Mouse (Mus musculus) MEL (cell line): Measurements from ENCODE around the gene Fam114a2. TPM values are rescaled to one million over a fixed set of nuclear protein-coding genes. Genes with fewer than 3 reads are reported as not detected.
"Not testable (repeated sequence)": the region's sequence is repeated elsewhere in the genome, so short reads cannot be mapped to it uniquely, and the experiment has no call there.

Source experiments
- DNase-seq: peaks from one replicate; pipeline ENCODE4 v3.0.0; 2011; ENCODE audit warnings: low read depth, low spot score
- H3K27ac ChIP-seq: 2 replicates; pipeline ENCODE4 v1.5.1; 2012; ENCODE audit warnings: low read depth, mild to moderate bottlenecking, control low read depth, low read length, moderate library complexity; ENCODE audit not compliant: control insufficient read depth
- H3K27me3 ChIP-seq, 2 experiments: fragments of 150-350 bp in 1 of 2; sonication (generic) in 1 of 2; 2 replicates each; pipeline ENCODE4 v1.6.1; 2012; ENCODE audit warnings: low read length in 2 of 2, mild to moderate bottlenecking in 2 of 2, improper control_type of control experiment in 1 of 2, moderate library complexity in 1 of 2; ENCODE audit not compliant: insufficient read depth in 2 of 2, control insufficient read depth in 1 of 2
- H3K36me3 ChIP-seq, 2 experiments: 2 replicates each; pipeline ENCODE4 v1.6.1; 2012 to 2014; ENCODE audit warnings: low read length in 2 of 2, improper control_type of control experiment in 1 of 2, inconsistent platforms in 1 of 2, mild to moderate bottlenecking in 1 of 2; ENCODE audit not compliant: insufficient read depth in 2 of 2, control insufficient read depth in 1 of 2
- H3K4me1 ChIP-seq, 2 experiments: fragments of 150-350 bp in 1 of 2; sonication (generic) in 1 of 2; 2 replicates each; pipeline ENCODE4 v1.6.1; 2012; ENCODE audit warnings: low read length in 2 of 2, improper control_type of control experiment in 1 of 2, mild to moderate bottlenecking in 1 of 2; ENCODE audit not compliant: insufficient read depth in 2 of 2, control insufficient read depth in 1 of 2
- H3K4me3 ChIP-seq, 2 experiments: fragments of 150-350 bp in 1 of 2; sonication (generic) in 1 of 2; 2 replicates each; pipeline ENCODE4 v1.5.1; 2012; ENCODE audit warnings: low read depth in 2 of 2, low read length in 2 of 2, mild to moderate bottlenecking in 2 of 2, moderate library complexity in 2 of 2, control low read depth in 1 of 2, improper control_type of control experiment in 1 of 2; ENCODE audit not compliant: control insufficient read depth in 1 of 2, insufficient read depth in 1 of 2
- H3K79me2 ChIP-seq: 2 replicates; pipeline ENCODE4 v1.6.1; 2012; ENCODE audit warnings: mild to moderate bottlenecking, low read length, moderate library complexity; ENCODE audit not compliant: control insufficient read depth, poor library complexity, insufficient read depth
- H3K9ac ChIP-seq: 2 replicates; pipeline ENCODE4 v1.6.1; 2012; ENCODE audit warnings: low read depth, mild to moderate bottlenecking, control low read depth, low read length, moderate library complexity; ENCODE audit not compliant: control insufficient read depth, poor library complexity, severe bottlenecking
- H3K9me3 ChIP-seq: fragments of 150-350 bp; sonication (generic); replicated peaks from 2 replicates; pipeline ENCODE4 v1.6.1; 2012; ENCODE audit warnings: mild to moderate bottlenecking, low read length, improper control_type of control experiment, moderate library complexity; ENCODE audit not compliant: insufficient read depth
- CHD1 ChIP-seq: IDR thresholded peaks from 2 replicates; pipeline ENCODE4 v1.6.1; 2012; ENCODE audit warnings: low read depth, mild to moderate bottlenecking, inconsistent platforms, low read length, improper control_type of control experiment
- ETS1 ChIP-seq: IDR thresholded peaks from 2 replicates; pipeline ENCODE4 v1.6.1; 2012; ENCODE audit warnings: low read depth, mild to moderate bottlenecking, inconsistent platforms, low read length, improper control_type of control experiment, moderate library complexity
- GATA1 ChIP-seq: IDR thresholded peaks from 2 replicates; pipeline ENCODE4 v1.6.1; 2011; ENCODE audit warnings: low read depth, low read length, improper control_type of control experiment
- KAT2A ChIP-seq: conservative IDR thresholded peaks from 2 replicates; pipeline ENCODE4 v1.6.1; 2012; ENCODE audit warnings: low read depth, low read length, improper control_type of control experiment, inconsistent platforms
- MAFK ChIP-seq: IDR thresholded peaks from 2 replicates; pipeline ENCODE4 v1.6.1; 2011; ENCODE audit warnings: low read depth, mild to moderate bottlenecking, low read length, improper control_type of control experiment, borderline replicate concordance
- MAX ChIP-seq: IDR thresholded peaks from 2 replicates; pipeline ENCODE4 v1.6.1; 2011; ENCODE audit warnings: low read length, improper control_type of control experiment
- MYB ChIP-seq: IDR thresholded peaks from 2 replicates; pipeline ENCODE4 v1.6.1; 2011; ENCODE audit warnings: mild to moderate bottlenecking, low read depth, low read length, improper control_type of control experiment
- POLR2A ChIP-seq, 2 experiments: IDR thresholded peaks; 2 replicates each; pipeline ENCODE4 v1.6.1; 2011 to 2012; ENCODE audit warnings: low read length in 2 of 2, mild to moderate bottlenecking in 2 of 2, control low read depth in 1 of 2, improper control_type of control experiment in 1 of 2, low read depth in 1 of 2, moderate library complexity in 1 of 2; ENCODE audit not compliant: control insufficient read depth in 1 of 2, insufficient read depth in 1 of 2, poor library complexity in 1 of 2
- POLR2AphosphoS5 ChIP-seq: IDR thresholded peaks from 2 replicates; pipeline ENCODE4 v1.6.1; 2012; ENCODE audit warnings: low read depth, borderline replicate concordance, mild to moderate bottlenecking, inconsistent platforms, low read length, moderate library complexity, mixed read lengths
- RAD21 ChIP-seq: IDR thresholded peaks from 2 replicates; pipeline ENCODE4 v1.6.1; 2011; ENCODE audit warnings: mild to moderate bottlenecking, low read depth, low read length, improper control_type of control experiment
- SIN3A ChIP-seq: IDR thresholded peaks from 2 replicates; pipeline ENCODE4 v1.6.1; 2012; ENCODE audit warnings: low read length, improper control_type of control experiment, inconsistent platforms
- SMC3 ChIP-seq: IDR thresholded peaks from 2 replicates; pipeline ENCODE4 v1.6.1; 2011; ENCODE audit warnings: low read depth, low read length, improper control_type of control experiment
- TAL1 ChIP-seq: IDR thresholded peaks from 2 replicates; pipeline ENCODE4 v1.6.1; 2012; ENCODE audit warnings: mild to moderate bottlenecking, inconsistent platforms, low read length, moderate library complexity, mixed read lengths
- TBP ChIP-seq: IDR thresholded peaks from 2 replicates; pipeline ENCODE4 v1.8.0; 2011; ENCODE audit warnings: low read depth, low read length, improper control_type of control experiment
- TCF12 ChIP-seq: IDR thresholded peaks from 2 replicates; pipeline ENCODE4 v1.6.1; 2014; ENCODE audit warnings: low read depth, mild to moderate bottlenecking, inconsistent platforms, low read length, improper control_type of control experiment, moderate library complexity
- ZKSCAN1 ChIP-seq: IDR thresholded peaks from 2 replicates; pipeline ENCODE4 v1.6.1; 2012; ENCODE audit warnings: low read depth, mild to moderate bottlenecking, inconsistent platforms, low read length, improper control_type of control experiment, moderate library complexity
- polyA plus RNA-seq, 2 experiments: library from polyadenylated mRNA; stranded (reverse) in 1 of 2; unstranded in 1 of 2; fragments of >175 nt in 1 of 2; fragments of >200 nt in 1 of 2; gene quantifications; 2 replicates each; pipeline versions ENCODE4 v1.2.1 to v1.2.4; 2012; ENCODE audit warnings: low replicate concordance in 2 of 2, low read depth in 1 of 2; ENCODE audit not compliant: insufficient read length in 2 of 2, insufficient read depth in 1 of 2, missing spikeins in 1 of 2
- total RNA-seq: library from RNA; depleted of rRNA; stranded (reverse); fragments of 300-350 nt; gene quantifications from 2 replicates; pipeline ENCODE4 v1.2.3, GENCODE M21; 2012

The Fam114a2 gene
- total and polyA plus RNA-seq, 3 experiments = 39.5 to 42.3 TPM; not detected in 1

DNA sequence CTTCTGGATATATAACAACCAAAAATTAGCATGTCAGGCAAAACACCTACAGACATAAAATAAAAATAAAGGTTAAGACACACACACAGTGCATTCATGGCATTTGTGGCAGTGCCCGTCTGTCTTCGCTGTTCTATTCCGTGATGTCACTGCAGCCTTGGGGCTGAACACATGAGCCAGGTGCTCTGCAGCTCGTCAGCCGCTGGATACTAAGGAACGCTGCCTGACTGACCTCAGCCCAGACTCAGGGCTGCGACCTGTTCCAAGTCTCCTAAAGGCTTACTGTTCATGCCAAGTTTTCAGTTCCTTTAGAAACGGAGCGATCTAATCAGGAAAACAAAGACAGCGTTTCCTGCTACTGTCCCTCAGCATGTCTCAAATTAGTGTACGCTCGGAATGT is 46.1 kb upstream of the Fam114a2 start:
- no peak for DNase-seq
- no peaks in the 10 kb centered on the region for H3K9me3 ChIP-seq
- TF ChIP-seq MAX (no peak), POLR2AphosphoS5 (no peak), TCF12 (no peak), SIN3A (no peak), TBP (no peak), ETS1 (no peak), ZKSCAN1 (no peak), CHD1 (no peak), TAL1 (no peak), GATA1 (no peak), RAD21 (no peak), KAT2A (no peak), SMC3 (no peak), MYB (no peak), POLR2A (IDR thresholded peaks at IDR 0.05; ENCODE audit: control insufficient read depth in 1 of 2, insufficient read depth in 1 of 2, low read depth in 1 of 2, low read length in 2 of 2, poor library complexity in 1 of 2) (no peak), MAFK (no peak)
- TF ChIP-seq, all 39 proteins: peak for 0
- no peak overlapping the region for H3K9ac ChIP-seq
- no peak overlapping the region for H3K27ac ChIP-seq
- no peaks in the 10 kb centered on the region for H3K79me2 ChIP-seq
- no peak overlapping the region for H3K4me3 ChIP-seq
- 0 out of 4 replicates have a peak, but pooled peaks cover 0 to 6% of the 10 kb centered on the region in 2 experiments for H3K4me1 ChIP-seq
- H3K36me3 ChIP-seq = peaks cover 0 to 4% of the 10 kb centered on the region in 2 experiments; a peak in 2 of 4 replicates
- 0 out of 4 replicates have a peak, but pooled peaks cover 0 to 2% of the 10 kb centered on the region in 2 experiments for H3K27me3 ChIP-seq

GRCm38 (mm10) chr11:57557936-57558335 is 39.5 kb upstream of the Fam114a2 start:
- not testable (repeated sequence) for H3K4me1 ChIP-seq, H3K79me2 ChIP-seq

More at GRCm38 (mm10) chr11:57557936-57558335, 39.5 kb upstream of the Fam114a2 start:
- not testable (repeated sequence) for H3K4me3 ChIP-seq, H3K27ac ChIP-seq, H3K9ac ChIP-seq, DNase-seq, H3K27me3 ChIP-seq, H3K36me3 ChIP-seq, H3K9me3 ChIP-seq
